Mouse (Mus musculus) liver, embryonic 12.5 days (tissue): Measurements from ENCODE around the gene Notch2. TPM values are rescaled to one million over a fixed set of nuclear protein-coding genes. Genes with fewer than 3 reads are reported as not detected.

Source experiments
- ATAC-seq: fragments of 200-750 bp; cut with Nextera tagmentation; 2 replicates; pipeline ENCODE4 v1.8.0; 2017; ENCODE audit warnings: moderate number of reproducible peaks, mild to moderate bottlenecking, moderate library complexity
- H3K27ac ChIP-seq: fragments of 300-500 bp; sonication (generic); 2 replicates; pipeline ENCODE4 v1.5.1; 2016; ENCODE audit warnings: mild to moderate bottlenecking
- H3K27me3 ChIP-seq: fragments of 300-500 bp; sonication (generic); replicated peaks from 2 replicates; pipeline ENCODE4 v1.6.1; 2016; ENCODE audit warnings: mild to moderate bottlenecking, moderate library complexity
- H3K36me3 ChIP-seq: fragments of 300-500 bp; sonication (generic); 2 replicates; pipeline ENCODE4 v1.6.1; 2016; ENCODE audit warnings: mild to moderate bottlenecking, moderate library complexity
- H3K4me1 ChIP-seq: fragments of 300-500 bp; sonication (generic); 2 replicates; pipeline ENCODE4 v1.6.1; 2016
- H3K4me2 ChIP-seq: fragments of 300-500 bp; sonication (generic); 2 replicates; pipeline ENCODE4 v1.6.1; 2016; ENCODE audit warnings: mild to moderate bottlenecking, moderate library complexity
- H3K4me3 ChIP-seq: fragments of 300-500 bp; sonication (generic); 2 replicates; pipeline ENCODE4 v1.5.1; 2016; ENCODE audit warnings: mild to moderate bottlenecking, moderate library complexity
- H3K9ac ChIP-seq: fragments of 300-500 bp; sonication (generic); 2 replicates; pipeline ENCODE4 v1.6.1; 2016; ENCODE audit warnings: mild to moderate bottlenecking, moderate library complexity
- H3K9me3 ChIP-seq: fragments of 300-500 bp; sonication (generic); replicated peaks from 2 replicates; pipeline ENCODE4 v1.6.1; 2016; ENCODE audit warnings: mild to moderate bottlenecking, moderate library complexity
- WGBS: fragments of 180-500 bp; shearing (Covaris S2); methylation state at CpG from one replicate; pipeline ENCODE4 v1.1.7; 2016; ENCODE audit not compliant: insufficient replicate concordance; 5-methylcytosine and 5-hydroxymethylcytosine counted together
- polyA plus RNA-seq: library from polyadenylated mRNA; unstranded; fragments of >200 nt; fragmentation: Nextera tagmentation; extraction: Ambion mirVana; gene quantifications from 2 replicates; pipeline ENCODE4 v1.2.1, GENCODE M21; 2016

Notch2 gene
- polyA plus RNA-seq, 1 experiment from 2014 or later, result 8.7 TPM

DNA sequence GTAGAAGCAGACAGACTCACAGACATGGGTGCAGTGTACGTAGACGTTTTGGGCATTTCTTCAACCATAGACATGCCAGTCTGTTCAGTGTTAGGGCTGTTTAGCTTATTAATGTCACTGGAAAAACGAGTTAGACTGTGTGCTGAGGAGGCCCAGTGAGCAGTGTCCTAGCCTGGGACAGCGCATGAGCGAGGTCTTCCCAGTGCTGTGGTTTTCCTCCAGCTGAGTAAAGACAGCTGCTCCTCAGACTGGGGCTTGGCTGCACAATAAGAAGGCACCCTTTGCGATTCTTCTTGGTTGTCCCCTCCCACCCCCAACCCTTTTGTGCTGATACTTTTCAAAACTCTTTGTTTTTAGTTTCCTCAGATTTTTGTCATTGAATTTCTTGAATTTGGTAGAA lies 22.8 kb downstream of the Notch2 start:
- Histone ChIP-seq H3K27ac (no peak overlapping the region), H3K27me3 (no peaks in the 10 kb centered on the region), H3K9me3 (no peaks in the 10 kb centered on the region), H3K9ac (no peak overlapping the region), H3K4me2 (no peak overlapping the region), H3K4me1 (peaks cover 60% of the 10 kb centered on the region), H3K36me3 (no peaks in the 10 kb centered on the region), H3K4me3 (no peak overlapping the region)
- WGBS, result 53% methylated on average over 6 of the region's 6 CpGs
- no peak for ATAC-seq

DNA sequence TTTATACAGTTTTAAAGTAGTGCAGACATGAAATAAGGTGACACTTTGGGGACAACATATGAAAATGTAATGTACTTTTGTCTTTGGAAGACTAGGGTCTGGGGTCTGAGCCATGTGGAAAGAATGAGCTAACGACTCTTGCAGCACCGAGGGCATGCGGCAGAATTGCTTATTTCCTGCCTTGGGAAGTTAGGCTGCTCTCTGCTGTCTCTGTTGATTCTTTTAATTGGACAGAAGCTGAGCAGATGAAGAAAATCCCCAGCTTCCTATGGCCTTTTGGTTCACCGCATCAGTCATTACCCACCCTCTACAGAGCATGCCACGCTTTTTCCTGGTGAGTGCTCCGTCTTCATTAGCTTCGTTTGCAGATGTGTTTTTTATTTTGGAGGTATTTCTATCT lies 23.8 kb downstream of the Notch2 start:
- H3K4me3 ChIP-seq, result no peak overlapping the region
- no peak for ATAC-seq
- peaks cover 50% of the 10 kb centered on the region for H3K4me1 ChIP-seq
- H3K9me3 ChIP-seq, result no peaks in the 10 kb centered on the region
- H3K9ac ChIP-seq, result no peak overlapping the region
- no peak overlapping the region for H3K27ac ChIP-seq
- 75% methylated on average over 7 of the region's 7 CpGs for WGBS
- no peaks in the 10 kb centered on the region for H3K36me3 ChIP-seq
- no peaks in the 10 kb centered on the region for H3K27me3 ChIP-seq
- H3K4me2 ChIP-seq, result no peak overlapping the region

DNA sequence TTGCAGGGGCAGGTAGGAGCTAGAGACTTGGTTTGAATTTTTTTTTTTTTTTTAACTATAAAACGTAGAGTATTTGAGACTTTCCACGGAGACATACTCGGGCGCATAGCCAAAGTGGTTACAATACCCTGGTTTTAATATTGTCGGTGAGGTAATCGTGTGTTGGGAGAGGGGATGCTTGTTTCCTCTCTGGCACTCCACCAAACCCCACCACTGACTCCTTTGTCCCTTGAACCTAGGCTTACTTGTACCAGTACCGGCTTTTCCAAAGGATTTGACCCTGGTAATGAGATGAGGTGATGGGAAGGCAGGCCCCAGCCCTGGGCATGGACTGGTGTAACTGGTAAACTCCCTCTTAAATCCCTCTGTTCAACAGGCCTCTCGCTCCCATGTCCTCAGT lies 25.3 kb downstream of the Notch2 start:
- no peak overlapping the region for H3K9ac ChIP-seq
- no peak overlapping the region for H3K4me2 ChIP-seq
- no peak for ATAC-seq
- peaks cover 51% of the 10 kb centered on the region for H3K4me1 ChIP-seq
- H3K36me3 ChIP-seq, result no peaks in the 10 kb centered on the region
- H3K4me3 ChIP-seq, result no peak overlapping the region
- no peaks in the 10 kb centered on the region for H3K27me3 ChIP-seq
- H3K9me3 ChIP-seq, result no peaks in the 10 kb centered on the region
- 76% methylated on average over 8 of the region's 8 CpGs for WGBS
- no peak overlapping the region for H3K27ac ChIP-seq

DNA sequence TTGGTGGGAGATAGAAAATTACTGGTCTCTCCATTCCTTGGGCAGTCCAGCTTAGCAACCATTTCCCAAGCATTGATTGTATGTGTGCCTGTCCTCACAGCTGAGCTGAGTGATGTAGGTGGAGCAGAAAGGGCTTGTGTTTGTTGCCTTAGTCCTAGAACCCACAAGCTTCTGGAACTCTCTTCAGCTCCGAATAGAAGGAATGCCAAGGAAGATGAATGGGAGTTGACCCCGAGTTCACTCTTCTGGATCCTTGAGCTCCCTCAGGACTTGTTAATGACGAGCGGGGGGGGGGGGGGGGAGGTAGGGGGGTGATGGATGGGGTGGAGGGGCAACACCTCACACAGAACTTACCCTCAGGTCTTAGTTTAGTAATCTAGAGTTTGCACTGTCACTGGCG lies 25.9 kb downstream of the Notch2 start:
- H3K27ac ChIP-seq, result no peak overlapping the region
- no peak overlapping the region for H3K9ac ChIP-seq
- H3K9me3 ChIP-seq, result no peaks in the 10 kb centered on the region
- peaks cover 51% of the 10 kb centered on the region for H3K4me1 ChIP-seq
- no peak overlapping the region for H3K4me2 ChIP-seq
- no peaks in the 10 kb centered on the region for H3K36me3 ChIP-seq
- 57% methylated on average over 4 of the region's 5 CpGs for WGBS
- no peak for ATAC-seq
- no peak overlapping the region for H3K4me3 ChIP-seq
- no peaks in the 10 kb centered on the region for H3K27me3 ChIP-seq

DNA sequence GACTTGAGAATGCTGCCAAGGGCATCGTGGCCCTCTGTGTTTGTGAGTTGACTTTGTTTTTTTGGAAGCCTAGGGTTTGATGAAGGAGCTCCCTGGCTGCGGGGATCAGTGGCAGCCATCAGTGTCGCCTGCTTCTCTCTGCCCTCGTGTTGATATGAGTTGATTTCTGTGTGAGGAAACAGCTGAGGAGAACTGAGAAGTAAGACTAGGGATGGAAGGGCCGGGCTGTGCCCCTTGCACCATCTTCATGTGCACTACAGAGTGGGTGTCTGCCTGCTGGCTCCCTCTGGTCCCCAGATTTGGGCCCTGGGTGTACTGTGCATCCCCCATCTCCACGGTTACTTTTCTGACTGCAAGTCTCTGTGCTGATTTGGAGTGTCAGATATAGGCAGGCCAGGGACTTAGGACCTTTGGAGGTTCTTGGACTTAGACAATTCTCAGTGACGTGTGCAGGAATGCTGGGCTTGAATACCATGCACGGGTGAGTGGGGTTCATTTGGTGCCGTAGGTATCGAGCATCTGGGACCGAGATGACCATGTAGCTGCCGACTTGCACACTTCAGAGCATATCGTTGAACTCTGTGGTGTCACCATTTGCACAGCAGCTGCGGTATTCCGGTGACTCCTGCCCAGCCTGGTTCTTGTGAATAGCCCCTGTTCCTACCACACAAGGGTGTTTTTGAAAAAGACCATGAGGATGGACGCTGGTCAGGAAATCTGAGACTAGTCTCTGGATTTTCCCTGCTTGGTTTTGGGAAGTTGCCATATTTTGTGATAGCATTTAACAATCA lies 26.5 kb downstream of the Notch2 start:
- Histone ChIP-seq H3K9ac (no peak overlapping the region), H3K9me3 (no peaks in the 10 kb centered on the region), H3K27ac (no peak overlapping the region), H3K27me3 (no peaks in the 10 kb centered on the region), H3K36me3 (no peaks in the 10 kb centered on the region), H3K4me1 (peaks cover 51% of the 10 kb centered on the region), H3K4me2 (no peak overlapping the region), H3K4me3 (no peak overlapping the region)
- 77% methylated on average over 16 of the region's 16 CpGs for WGBS
- ATAC-seq, result no peak

DNA sequence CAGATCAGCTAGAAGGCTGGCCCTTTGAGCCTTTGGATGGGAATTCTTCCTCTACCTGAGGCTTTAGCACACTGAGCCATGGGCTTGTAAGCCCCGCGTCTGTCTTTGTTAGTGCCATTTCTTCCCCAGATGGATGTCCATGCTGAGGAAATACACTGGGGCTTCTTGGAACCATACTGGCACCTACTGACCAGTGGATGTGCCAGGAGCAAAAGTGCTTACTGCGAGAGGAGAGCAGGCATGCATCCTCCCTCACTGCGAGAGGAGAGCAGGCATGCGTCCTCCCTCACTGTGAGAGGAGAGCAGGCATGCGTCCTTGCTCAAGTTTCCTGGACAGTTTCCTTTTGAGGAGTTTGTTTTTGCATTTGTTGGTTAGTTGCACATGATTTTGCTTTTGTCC lies 27.5 kb downstream of the Notch2 start:
- WGBS, result 85% methylated on average over 6 of the region's 6 CpGs
- Histone ChIP-seq H3K36me3 (no peaks in the 10 kb centered on the region), H3K9me3 (no peaks in the 10 kb centered on the region), H3K27me3 (no peaks in the 10 kb centered on the region), H3K4me3 (no peak overlapping the region), H3K4me2 (no peak overlapping the region), H3K4me1 (peaks cover 49% of the 10 kb centered on the region), H3K9ac (no peak overlapping the region), H3K27ac (no peak overlapping the region)
- ATAC-seq, result no peak

DNA sequence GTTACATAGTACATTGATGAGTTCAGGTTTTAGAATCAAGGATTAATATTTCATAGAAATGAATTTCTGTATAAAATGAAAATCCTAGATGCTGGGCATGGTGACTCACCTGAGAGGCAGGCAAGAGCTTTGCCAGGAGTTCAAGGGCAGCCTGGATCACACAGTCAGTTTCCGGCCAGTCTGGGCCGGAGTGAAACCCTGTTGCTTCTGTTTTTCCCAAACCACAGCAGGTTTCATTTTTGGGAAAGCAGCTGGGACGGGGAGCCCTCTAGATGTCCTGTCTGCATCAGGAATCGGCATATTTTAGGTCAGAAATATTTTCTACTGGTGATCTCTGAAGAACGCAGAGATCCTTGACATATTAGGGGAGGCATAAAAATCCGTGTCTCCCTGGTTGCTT lies 29.0 kb downstream of the Notch2 start:
- H3K9me3 ChIP-seq, result no peaks in the 10 kb centered on the region
- 73% methylated on average over 6 of the region's 6 CpGs for WGBS
- H3K27me3 ChIP-seq, result no peaks in the 10 kb centered on the region
- H3K4me3 ChIP-seq, result no peak overlapping the region
- no peak overlapping the region for H3K27ac ChIP-seq
- no peak overlapping the region for H3K4me2 ChIP-seq
- H3K4me1 ChIP-seq, result peaks cover 54% of the 10 kb centered on the region
- H3K9ac ChIP-seq, result no peak overlapping the region
- no peaks in the 10 kb centered on the region for H3K36me3 ChIP-seq
- ATAC-seq, result no peak

DNA sequence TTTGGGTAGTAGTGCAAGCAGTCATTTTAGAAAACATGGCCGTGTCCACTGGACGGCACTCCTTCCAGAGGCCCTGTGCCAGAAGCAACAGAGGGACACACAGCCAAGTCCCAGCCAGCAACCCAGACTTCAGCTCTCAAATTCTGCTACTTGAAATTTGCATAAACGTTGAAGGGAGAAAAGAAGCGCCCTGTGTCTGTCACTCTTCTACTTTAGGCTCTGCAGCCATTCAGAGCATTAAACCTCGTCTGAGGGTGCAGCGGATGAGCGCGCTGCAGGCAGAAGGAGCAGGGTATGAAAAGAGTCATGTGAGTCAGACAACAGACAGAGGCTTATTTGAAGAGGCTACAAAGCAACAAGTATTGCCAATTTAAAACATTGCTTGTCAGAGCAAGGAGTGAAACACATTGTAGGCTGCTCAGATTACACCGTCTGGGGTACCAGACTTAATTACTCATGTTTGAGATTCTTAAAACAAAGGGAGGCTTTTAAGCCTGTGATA lies 29.7 kb downstream of the Notch2 start:
- Histone ChIP-seq H3K9me3 (no peaks in the 10 kb centered on the region), H3K9ac (no peak overlapping the region), H3K27ac (peak overlapping the region; percentile 40; the same call in 1 of the 2 replicates), H3K4me2 (no peak overlapping the region), H3K4me3 (no peak overlapping the region), H3K36me3 (no peaks in the 10 kb centered on the region), H3K4me1 (peaks cover 54% of the 10 kb centered on the region), H3K27me3 (no peaks in the 10 kb centered on the region)
- ATAC-seq, result no peak
- 64% methylated on average over 9 of the region's 9 CpGs for WGBS

DNA sequence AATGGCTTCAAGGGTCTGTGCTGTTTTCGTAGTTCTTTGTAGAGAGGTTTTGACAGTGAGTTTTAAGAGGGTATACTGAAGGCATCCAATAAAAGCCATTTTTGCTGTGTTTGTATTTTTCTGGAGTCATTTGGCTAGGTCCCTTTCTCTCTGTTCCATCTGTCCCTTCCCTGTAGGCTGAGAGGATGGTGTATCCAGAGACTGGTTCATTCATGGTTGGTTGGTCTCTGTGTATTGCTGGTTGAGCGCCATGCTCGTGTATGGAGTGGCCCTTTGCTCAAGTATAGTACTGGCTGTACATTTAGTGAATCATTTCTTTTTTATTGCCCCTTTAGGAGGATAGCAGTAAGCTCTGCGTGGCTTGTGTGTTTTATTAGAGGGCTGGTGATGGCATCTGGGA lies 30.3 kb downstream of the Notch2 start:
- H3K27ac ChIP-seq, result no peak overlapping the region; the same call in 1 of the 2 replicates
- 70% methylated on average over 4 of the region's 4 CpGs for WGBS
- no peaks in the 10 kb centered on the region for H3K9me3 ChIP-seq
- no peak overlapping the region for H3K4me3 ChIP-seq
- peaks cover 54% of the 10 kb centered on the region for H3K4me1 ChIP-seq
- no peaks in the 10 kb centered on the region for H3K27me3 ChIP-seq
- no peak for ATAC-seq
- no peak overlapping the region for H3K9ac ChIP-seq
- H3K36me3 ChIP-seq, result no peaks in the 10 kb centered on the region
- no peak overlapping the region for H3K4me2 ChIP-seq

DNA sequence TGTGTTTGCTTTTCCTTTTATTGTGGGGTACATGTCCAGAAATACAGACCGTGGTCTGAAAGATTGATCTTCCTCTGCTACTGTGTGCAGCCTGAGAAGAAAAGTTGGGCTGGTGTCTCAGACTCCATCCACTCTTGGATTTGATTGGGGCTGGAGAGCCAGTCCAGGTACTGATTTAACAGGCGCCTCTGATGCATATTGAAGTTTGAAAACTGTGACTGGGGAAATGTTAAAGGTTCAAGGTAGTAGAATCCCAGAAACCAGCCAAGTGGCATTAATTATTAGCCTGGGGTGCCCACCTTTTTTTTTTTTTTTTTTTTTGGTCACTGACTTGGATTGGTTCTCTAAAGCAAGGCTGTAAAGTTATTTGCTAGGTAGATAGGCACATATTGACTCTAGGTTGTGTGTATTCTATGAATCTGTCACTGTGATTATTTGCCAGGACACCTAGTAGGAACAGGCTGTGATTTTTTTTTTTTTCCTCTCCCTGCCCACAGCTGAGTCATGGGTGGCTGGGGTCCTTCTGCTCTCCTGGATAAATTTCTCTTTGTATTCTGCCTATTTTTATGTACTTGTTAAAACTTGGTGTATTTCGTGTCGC lies 31.5 kb downstream of the Notch2 start:
- no peaks in the 10 kb centered on the region for H3K9me3 ChIP-seq
- H3K27me3 ChIP-seq, result no peaks in the 10 kb centered on the region
- H3K36me3 ChIP-seq, result no peaks in the 10 kb centered on the region
- no peak overlapping the region for H3K4me3 ChIP-seq
- peak; percentile 22; the same call in 1 of the 2 replicates for ATAC-seq
- WGBS, result 80% methylated on average over 4 of the region's 4 CpGs
- H3K4me2 ChIP-seq, result no peak overlapping the region
- H3K27ac ChIP-seq, result peak overlapping the region; percentile 10; the same call in 1 of the 2 replicates
- no peak overlapping the region for H3K9ac ChIP-seq
- peaks cover 46% of the 10 kb centered on the region for H3K4me1 ChIP-seq

DNA sequence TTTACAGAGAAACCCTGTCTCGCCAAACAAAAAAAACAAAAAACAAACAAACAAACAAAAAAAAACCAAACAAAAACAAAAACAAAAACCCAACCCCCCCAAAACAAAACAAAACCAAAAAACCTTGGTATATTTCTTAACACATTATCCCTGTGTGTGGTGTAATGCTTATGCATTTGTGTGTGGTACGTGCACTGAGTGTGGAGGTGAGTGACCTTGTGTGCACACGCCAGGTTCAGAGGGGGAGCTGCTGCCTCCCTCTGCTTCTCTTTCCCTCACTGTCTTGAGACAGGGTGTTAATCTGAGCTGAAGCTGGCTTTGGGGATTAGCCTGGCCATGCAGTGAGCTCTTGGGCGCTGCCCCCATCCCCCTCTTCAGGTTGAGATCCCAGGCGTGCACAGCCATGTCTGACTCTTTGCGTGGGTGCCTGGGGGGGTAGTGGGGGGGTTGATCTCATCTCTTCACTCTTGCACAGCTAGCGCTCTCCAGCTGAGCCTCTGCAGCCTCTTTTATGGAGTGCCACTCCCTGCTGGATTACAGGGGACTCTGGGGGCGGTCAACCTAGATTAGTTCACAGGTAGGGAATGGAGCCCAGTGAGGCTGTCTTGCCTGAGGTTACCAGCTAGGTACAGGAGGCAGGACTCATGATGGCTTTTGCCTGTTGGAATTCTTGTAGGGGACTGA lies 32.3 kb downstream of the Notch2 start:
- H3K9ac ChIP-seq, result no peak overlapping the region
- H3K4me3 ChIP-seq, result no peak overlapping the region
- peak; percentile 34; the same call in 1 of the 2 replicates for ATAC-seq
- H3K27ac ChIP-seq, result no peak overlapping the region
- peaks cover 46% of the 10 kb centered on the region for H3K4me1 ChIP-seq
- peaks cover 5% of the 10 kb centered on the region; the same call in 1 of the 2 replicates for H3K36me3 ChIP-seq
- H3K4me2 ChIP-seq, result peak overlapping the region; percentile 22; the same call in 1 of the 2 replicates
- WGBS, result 60% methylated on average over 8 of the region's 8 CpGs
- no peaks in the 10 kb centered on the region for H3K9me3 ChIP-seq
- no peaks in the 10 kb centered on the region for H3K27me3 ChIP-seq

DNA sequence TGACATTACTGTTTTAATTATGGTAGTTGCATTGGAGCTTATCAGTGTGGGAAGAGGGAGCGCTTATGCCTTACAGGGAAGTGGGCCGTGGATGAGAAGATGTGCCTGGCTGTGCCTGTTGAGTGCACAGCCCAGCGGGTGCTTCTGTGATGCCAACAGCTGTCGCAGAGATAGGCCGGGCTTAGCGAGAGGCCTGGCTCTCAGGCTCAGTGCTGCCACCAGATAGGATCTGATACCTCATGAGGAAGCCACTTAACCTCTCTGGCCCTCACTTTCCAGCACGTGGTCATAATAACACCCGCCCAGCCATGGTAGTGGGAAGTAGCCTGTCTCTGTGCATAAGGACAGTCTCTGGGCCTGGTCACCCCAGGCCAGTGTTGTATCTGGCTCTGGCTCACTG lies 33.0 kb downstream of the Notch2 start:
- Histone ChIP-seq H3K4me2 (peak overlapping the region; percentile 22; the same call in 1 of the 2 replicates), H3K36me3 (peaks cover 5% of the 10 kb centered on the region; the same call in 1 of the 2 replicates), H3K27ac (0 out of 2 replicates have a peak overlapping the region, but pooled peaks have one; percentile 45), H3K27me3 (no peaks in the 10 kb centered on the region), H3K9me3 (no peaks in the 10 kb centered on the region), H3K4me1 (peaks cover 46% of the 10 kb centered on the region), H3K9ac (no peak overlapping the region), H3K4me3 (no peak overlapping the region)
- WGBS, result 13% methylated on average over 8 of the region's 8 CpGs
- ATAC-seq, result peak; percentile 84
